Mouse (Mus musculus) cerebellum, adult 8-10 months (tissue): ENCODE results near the gene Vegfc.

Source experiments
- DNase-seq: peaks from one replicate; pipeline ENCODE4 v3.0.0; 2022

Vegfc gene

DNA sequence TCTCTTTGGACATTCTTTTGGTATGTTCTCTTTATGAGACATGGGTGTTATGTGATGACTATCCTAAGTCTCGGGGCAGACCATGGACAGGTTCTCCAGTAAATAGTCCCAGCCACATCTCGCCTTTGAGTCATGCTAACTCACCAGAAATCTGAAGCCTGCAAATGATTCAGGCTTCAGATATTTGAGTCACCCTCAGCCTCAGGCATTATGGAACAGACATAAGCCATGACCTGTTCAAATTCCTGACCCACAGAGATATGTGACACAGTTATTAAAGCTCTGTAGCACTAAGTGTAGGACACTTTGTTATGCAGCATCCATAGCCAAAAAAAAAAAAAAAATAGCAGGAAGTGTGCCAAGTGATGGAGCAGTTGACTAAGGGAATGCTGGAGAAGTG, 138.8 kb downstream of the Vegfc start:
- DNase-seq, result no peak

DNA sequence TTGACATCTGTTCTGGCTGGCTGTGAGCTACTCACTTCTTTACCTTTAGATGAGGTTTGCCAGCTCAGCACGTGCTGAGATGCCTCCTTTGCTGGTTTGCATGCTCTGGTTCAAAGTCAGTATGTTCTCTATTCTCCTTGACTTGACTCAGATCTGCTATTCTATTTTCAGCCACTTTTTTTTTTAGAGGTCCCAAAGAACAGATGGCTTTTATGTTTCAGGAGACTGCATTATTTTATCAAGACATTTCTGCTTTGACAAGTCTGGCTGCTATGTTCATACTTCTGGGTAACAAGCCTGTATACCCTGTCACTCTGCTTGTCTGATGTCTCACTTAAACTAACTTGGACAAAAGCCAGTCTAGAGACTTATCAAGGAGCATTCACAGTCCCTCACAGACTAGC, 151.4 kb downstream of the Vegfc start:
- no peak for DNase-seq

DNA sequence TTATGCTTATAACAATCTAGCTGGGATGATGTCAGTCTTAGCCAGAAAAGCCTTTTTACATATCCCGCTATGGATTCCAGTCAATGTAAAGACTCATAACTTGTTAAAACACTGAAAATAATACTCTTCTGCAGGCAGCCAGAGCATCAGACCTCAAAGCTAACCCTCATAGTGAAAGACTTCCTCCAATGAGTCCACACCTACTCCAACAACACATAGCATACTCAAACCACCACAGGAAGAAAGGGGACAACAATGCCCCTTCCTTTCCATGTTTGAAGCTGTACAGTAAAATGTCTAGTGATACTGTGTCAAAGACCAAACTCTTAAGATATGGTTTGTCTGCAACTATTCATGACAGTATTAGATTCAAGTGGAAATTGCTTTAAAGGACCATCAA, 153.2 kb downstream of the Vegfc start:
- no peak for DNase-seq

DNA sequence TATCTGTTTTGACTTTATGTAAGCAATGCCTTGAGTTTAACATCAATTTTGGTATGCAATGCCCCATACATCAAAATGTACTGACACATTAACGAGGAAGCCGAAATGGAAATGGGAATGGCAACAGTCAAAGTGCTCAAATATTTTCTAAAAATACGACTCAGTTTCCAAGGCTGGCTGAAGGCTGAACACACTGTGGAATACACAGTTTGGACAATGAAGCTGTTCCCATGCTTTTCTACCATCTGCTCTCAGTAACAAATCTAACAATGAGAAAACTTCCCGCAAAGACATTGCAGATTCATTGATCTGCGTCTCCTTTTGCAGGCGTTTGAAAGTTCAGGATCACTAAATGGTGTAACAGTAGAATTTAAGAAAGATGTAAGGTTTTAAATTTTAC, 155.9 kb downstream of the Vegfc start:
- DNase-seq, result no peak
